Mouse (Mus musculus) C2C12 (cell line): Measurements from ENCODE around the gene Apba1. TPM values are rescaled to one million over a fixed set of nuclear protein-coding genes. Genes with fewer than 3 reads are reported as not detected.

Experiments
- H3K27me3 ChIP-seq: one replicate; pipeline ENCODE4 v1.6.1; 2011; ENCODE audit not compliant: control insufficient read depth, insufficient read depth, insufficient read length
- H3K36me3 ChIP-seq: one replicate; pipeline ENCODE4 v1.6.1; 2011; ENCODE audit not compliant: control insufficient read depth, insufficient read depth
- H3K4me3 ChIP-seq: one replicate; pipeline ENCODE4 v1.5.1; 2011; ENCODE audit warnings: mild to moderate bottlenecking, control low read depth; ENCODE audit not compliant: poor library complexity, insufficient read depth, severe bottlenecking
- H3K79me2 ChIP-seq: one replicate; pipeline ENCODE4 v1.6.1; 2011; ENCODE audit not compliant: control insufficient read depth, insufficient read depth
- H3K79me3 ChIP-seq: one replicate; pipeline ENCODE4 v1.6.1; 2011; ENCODE audit warnings: low read depth, control low read depth
- H3ac ChIP-seq: one replicate; pipeline ENCODE3; 2011; ENCODE audit warnings: low read depth; ENCODE audit not compliant: control insufficient read depth, insufficient read length
- CEBPB ChIP-seq: IDR thresholded peaks from one replicate; pipeline ENCODE4 v1.6.1; 2011; ENCODE audit warnings: low read depth, mild to moderate bottlenecking, control low read depth, moderate library complexity
- CTCF ChIP-seq: IDR thresholded peaks from one replicate; pipeline ENCODE4 v1.5.1; 2011; ENCODE audit not compliant: control insufficient read depth, insufficient read depth, insufficient read length
- FOSL1 ChIP-seq: IDR thresholded peaks from one replicate; pipeline ENCODE4 v1.8.0; 2011; ENCODE audit warnings: mild to moderate bottlenecking, low read length; ENCODE audit not compliant: poor library complexity, insufficient read depth, severe bottlenecking
- MAX ChIP-seq: IDR thresholded peaks from one replicate; pipeline ENCODE4 v1.6.1; 2011; ENCODE audit warnings: mild to moderate bottlenecking, control low read depth
- MYOD1 ChIP-seq: IDR thresholded peaks from one replicate; pipeline ENCODE4 v1.6.1; 2011; ENCODE audit warnings: low read depth; ENCODE audit not compliant: control insufficient read depth, insufficient read length
- MYOG ChIP-seq: IDR thresholded peaks from one replicate; pipeline ENCODE4 v1.6.1; 2011; ENCODE audit not compliant: control insufficient read depth, insufficient read length; ENCODE audit errors: extremely low read depth
- USF1 ChIP-seq: IDR thresholded peaks from one replicate; pipeline ENCODE4 v1.6.1; 2011; ENCODE audit warnings: low read depth, mild to moderate bottlenecking, control low read depth, moderate library complexity
- polyA plus RNA-seq: library from polyadenylated mRNA; unstranded; fragments of >200 nt; fragmentation: generic; extraction: Trizol; gene quantifications from one replicate; pipeline ENCODE4 v1.2.1, GENCODE M21; 2012; ENCODE audit warnings: missing spikeins

Gene Apba1
- polyA plus RNA-seq, 1 experiment: 0.02 TPM

DNA sequence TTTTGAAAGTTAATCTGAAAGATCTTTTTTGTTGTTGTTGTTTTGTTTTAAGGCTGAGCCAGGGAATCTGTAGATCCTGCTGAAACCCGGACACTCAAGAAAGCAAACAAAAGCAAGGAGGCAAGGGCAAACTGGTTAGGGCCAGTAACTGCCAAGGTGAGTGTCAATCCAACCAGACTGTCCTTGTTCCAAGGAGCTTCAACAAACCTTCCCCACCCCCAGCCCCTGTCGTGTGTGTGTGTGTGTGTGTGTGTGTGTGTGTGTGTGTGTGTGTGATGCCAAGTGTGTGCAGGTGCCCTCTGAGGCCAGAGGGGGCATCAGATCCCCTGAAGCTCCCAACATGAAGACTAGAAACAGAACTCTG is 210.2 kb downstream of the Apba1 start:
- TF ChIP-seq CTCF (no peak), FOSL1 (no peak), MYOD1 (no peak), USF1 (no peak), MAX (no peak), MYOG (no peak), CEBPB (no peak)
- Histone ChIP-seq H3ac (no peak overlapping the region), H3K79me3 (no peaks in the 10 kb centered on the region), H3K27me3 (no peaks in the 10 kb centered on the region), H3K79me2 (no peaks in the 10 kb centered on the region), H3K36me3 (no peaks in the 10 kb centered on the region), H3K4me3 (no peak overlapping the region)

DNA sequence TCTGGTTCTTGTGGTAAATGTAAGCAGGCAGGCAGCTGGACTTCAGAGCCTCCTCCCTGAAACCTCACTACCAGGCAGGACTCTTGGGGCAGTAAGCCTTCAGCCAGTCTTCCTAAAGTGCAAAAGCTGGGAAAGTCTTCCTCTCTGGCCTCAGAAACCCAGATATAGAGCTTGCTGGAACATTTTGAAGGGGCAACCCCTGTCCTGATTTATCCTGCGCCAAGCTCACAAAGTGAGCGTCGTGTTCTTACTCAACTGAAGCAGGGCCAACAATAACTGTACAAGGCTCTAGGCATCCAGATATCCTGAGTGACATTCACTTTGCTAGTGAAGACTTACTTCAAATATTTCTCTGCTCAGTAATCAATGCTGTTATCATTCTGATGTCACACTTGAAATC is 211.7 kb downstream of the Apba1 start:
- TF ChIP-seq MYOG (no peak), MYOD1 (no peak), USF1 (no peak), CTCF (no peak), MAX (no peak), CEBPB (no peak), FOSL1 (no peak)
- H3K4me3 ChIP-seq: no peak overlapping the region
- H3K79me2 ChIP-seq: no peaks in the 10 kb centered on the region
- no peak overlapping the region for H3ac ChIP-seq
- H3K79me3 ChIP-seq: no peaks in the 10 kb centered on the region
- H3K36me3 ChIP-seq: no peaks in the 10 kb centered on the region
- no peaks in the 10 kb centered on the region for H3K27me3 ChIP-seq

- Histone ChIP-seq H3K27me3 (no peaks in the 10 kb centered on the region), H3ac (no peak overlapping the region), H3K4me3 (no peak overlapping the region), H3K36me3 (no peaks in the 10 kb centered on the region), H3K79me3 (no peaks in the 10 kb centered on the region), H3K79me2 (no peaks in the 10 kb centered on the region)
- TF ChIP-seq MYOD1 (no peak), CTCF (no peak), MYOG (no peak), USF1 (no peak), CEBPB (no peak), FOSL1 (no peak), MAX (no peak)
Observed at GRCm38 (mm10) chr19:23971391-23971790, 212.7 kb downstream of the Apba1 start.

- Histone ChIP-seq H3K36me3 (no peaks in the 10 kb centered on the region), H3ac (no peak overlapping the region), H3K4me3 (no peak overlapping the region), H3K79me3 (no peaks in the 10 kb centered on the region), H3K79me2 (no peaks in the 10 kb centered on the region), H3K27me3 (no peaks in the 10 kb centered on the region)
- TF ChIP-seq USF1: peak; percentile 68
- no peak for TF ChIP-seq CEBPB
Observed at GRCm38 (mm10) chr19:23972881-23973649, 214.4 kb downstream of the Apba1 start.

GRCm38 (mm10) chr19:23977901-23978443 is 219.3 kb downstream of the Apba1 start:
- no peak overlapping the region for H3K4me3 ChIP-seq
- TF ChIP-seq FOSL1: no peak
- no peak for TF ChIP-seq MYOD1
- no peak for TF ChIP-seq CEBPB
- TF ChIP-seq MAX: no peak
- TF ChIP-seq USF1: no peak
- no peak for TF ChIP-seq CTCF
- TF ChIP-seq MYOG: no peak

More at GRCm38 (mm10) chr19:23977901-23978443, 219.3 kb downstream of the Apba1 start:
- Histone ChIP-seq H3ac (no peak overlapping the region), H3K79me3 (no peaks in the 10 kb centered on the region), H3K36me3 (no peaks in the 10 kb centered on the region), H3K27me3 (no peaks in the 10 kb centered on the region), H3K79me2 (no peaks in the 10 kb centered on the region)
